Mouse (Mus musculus): ENCODE measurements around the gene Dhdds. TPM values are rescaled to one million over a fixed set of nuclear protein-coding genes. Genes with fewer than 3 reads are reported as not detected.

Dhdds gene
- polyA plus RNA-seq, 1 experiment from 2014 or later = 46.0 TPM

DNA sequence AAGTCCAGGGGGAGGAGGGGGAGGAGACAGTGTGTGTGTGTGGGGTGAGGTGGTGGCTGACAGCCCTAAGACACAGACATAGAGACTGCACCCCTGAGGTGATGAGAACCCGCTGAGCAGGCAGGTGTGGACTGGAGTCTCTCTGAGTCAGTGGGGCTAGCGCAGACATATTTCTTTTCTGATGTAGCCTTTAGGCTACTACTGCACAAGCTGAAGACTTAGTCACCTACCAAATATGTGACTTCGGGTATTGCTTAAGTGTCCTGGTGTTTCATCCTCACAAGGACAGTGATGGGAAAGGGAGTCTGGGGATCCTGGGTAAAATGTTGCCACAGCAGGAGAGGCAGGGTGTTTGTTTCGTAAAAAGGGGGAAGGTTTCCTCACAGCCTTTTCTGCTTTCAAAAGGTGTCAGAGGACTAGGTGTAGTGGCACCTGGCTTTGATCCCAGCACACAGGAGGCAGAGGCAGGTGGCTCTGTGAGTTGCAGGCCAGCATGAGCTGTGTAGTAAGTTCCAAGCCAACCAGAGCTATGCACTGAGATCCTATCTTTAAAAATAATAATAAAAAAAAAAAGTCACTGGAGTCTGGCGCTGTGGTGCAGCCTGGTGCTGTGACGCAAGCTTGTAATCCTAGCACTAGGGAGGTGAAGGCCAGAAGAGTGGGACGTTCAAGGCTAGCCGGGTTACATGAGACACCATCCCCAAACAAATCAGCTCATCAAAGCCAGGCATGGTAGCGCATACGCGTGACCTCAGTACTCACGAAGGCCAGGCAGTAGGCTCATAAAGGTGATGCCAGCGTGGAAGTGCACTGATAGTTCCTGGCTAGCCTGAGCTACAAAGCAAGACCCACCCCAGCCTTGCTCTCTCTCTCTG lies 60.1 kb downstream of the Dhdds start:
- Histone ChIP-seq H3K4me1 (replicated peaks) (no peaks in the 10 kb centered on the region), H3K4me3 (no peak overlapping the region), H3K36me3 (no peaks in the 10 kb centered on the region), H3K27me3 (no peaks in the 10 kb centered on the region), H3K27ac (replicated peaks) (no peak overlapping the region), H3K9me3 (no peaks in the 10 kb centered on the region), H3K4me2 (no peak overlapping the region), H3K9ac (no peak overlapping the region)
- no peak for ATAC-seq (ENCODE audit: low FRiP score, low read depth)
- WGBS = 87% methylated on average over 13 of the region's 13 CpGs

DNA sequence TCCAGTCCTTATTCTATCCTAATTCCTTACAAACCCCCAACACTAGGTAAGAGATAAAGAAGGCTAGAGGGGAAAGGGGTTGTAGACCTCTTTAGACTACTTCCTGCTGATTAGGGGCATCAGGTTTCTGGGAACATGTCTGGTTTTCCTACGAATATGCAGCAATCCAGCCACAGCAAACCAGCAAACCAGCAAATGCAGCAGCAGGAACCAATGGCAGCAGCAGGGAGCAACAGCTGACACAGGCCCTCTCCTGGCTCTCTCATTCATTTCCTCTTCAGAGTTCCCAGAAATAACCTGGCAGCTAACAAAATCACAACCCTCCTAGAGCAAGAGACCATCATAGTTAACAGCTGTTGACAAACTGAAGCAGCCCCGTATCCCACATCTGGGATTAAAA lies 62.6 kb downstream of the Dhdds start:
- WGBS = 68% methylated on average over 2 of the region's 2 CpGs
- ATAC-seq (ENCODE audit: low FRiP score, low read depth) = no peak
- H3K4me3 ChIP-seq = no peak overlapping the region
- no peaks in the 10 kb centered on the region for H3K4me1 ChIP-seq (replicated peaks)
- no peaks in the 10 kb centered on the region for H3K27me3 ChIP-seq
- H3K36me3 ChIP-seq = no peaks in the 10 kb centered on the region
- H3K27ac ChIP-seq (replicated peaks) = no peak overlapping the region
- no peaks in the 10 kb centered on the region for H3K9me3 ChIP-seq
- no peak overlapping the region for H3K4me2 ChIP-seq
- H3K9ac ChIP-seq = no peak overlapping the region

DNA sequence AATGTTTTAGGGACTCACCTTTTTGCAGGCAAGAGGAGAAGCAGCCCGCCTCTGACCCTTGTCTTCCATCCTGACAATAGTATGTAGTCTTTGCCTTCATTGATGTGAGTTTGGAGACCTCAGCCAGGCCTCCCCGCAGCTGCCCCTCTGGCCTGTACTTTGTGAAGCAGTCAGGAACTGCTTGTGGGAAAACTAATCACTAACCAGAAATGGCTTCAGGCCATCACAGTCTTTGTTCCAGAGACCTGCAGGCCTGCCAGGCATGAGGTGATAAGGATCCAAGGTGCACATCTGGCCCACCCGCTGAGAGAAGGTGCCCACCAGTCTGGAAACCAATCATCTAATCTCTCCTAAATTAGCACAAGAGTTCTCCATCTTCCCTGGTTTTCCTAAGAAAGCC lies 68.9 kb downstream of the Dhdds start:
- Histone ChIP-seq H3K27me3 (no peaks in the 10 kb centered on the region), H3K36me3 (no peaks in the 10 kb centered on the region), H3K4me2 (no peak overlapping the region), H3K4me3 (no peak overlapping the region), H3K27ac (replicated peaks) (no peak overlapping the region), H3K9ac (no peak overlapping the region), H3K4me1 (replicated peaks) (no peaks in the 10 kb centered on the region), H3K9me3 (no peaks in the 10 kb centered on the region)
- ATAC-seq (ENCODE audit: low FRiP score, low read depth) = no peak
- 80% methylated on average over 3 of the region's 3 CpGs for WGBS

DNA sequence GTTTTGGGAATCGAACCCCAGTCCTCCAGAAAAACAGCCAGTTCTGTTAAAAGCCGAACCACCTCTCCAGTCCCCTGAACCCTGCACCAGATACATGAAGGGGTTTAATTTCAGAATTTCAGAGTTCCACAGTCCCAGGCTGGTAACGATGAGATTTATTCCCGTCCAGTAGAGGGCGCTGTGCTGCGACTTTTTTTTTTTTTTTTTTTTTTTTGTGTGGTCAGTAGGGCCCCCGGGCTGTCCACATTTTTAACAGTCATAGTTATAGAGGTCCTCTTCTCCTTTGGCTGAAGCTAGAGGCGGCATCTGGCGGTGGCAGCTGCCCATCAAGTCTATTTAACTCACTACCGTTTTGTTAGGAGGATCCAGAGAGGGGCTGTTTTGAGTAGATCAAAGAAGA lies 69.4 kb downstream of the Dhdds start:
- Histone ChIP-seq H3K27ac (replicated peaks) (no peak overlapping the region), H3K4me2 (no peak overlapping the region)
- 16% methylated on average over 10 of the region's 10 CpGs for WGBS

DNA sequence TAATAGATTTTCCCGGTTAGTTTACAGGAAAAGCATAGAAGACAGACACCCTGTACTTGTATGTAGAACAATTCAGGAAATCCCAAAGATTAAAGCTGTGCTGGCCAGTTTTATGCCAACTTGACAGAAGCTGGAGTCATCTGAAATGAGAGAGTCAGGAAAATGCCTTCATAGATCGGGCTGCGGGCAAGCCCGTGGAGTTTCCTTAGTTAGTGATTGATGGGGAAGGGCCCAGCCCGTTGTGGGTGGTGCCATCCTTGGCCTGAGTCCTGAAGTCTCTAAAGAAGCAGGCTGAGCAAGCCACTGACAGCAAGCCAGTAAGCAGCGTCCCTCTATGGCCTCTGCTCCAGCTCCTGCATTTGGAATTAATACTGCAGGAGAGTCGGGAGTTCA lies 71.4 kb downstream of the Dhdds start:
- H3K27me3 ChIP-seq = no peaks in the 10 kb centered on the region
- H3K36me3 ChIP-seq = no peaks in the 10 kb centered on the region
- H3K9me3 ChIP-seq = no peaks in the 10 kb centered on the region
- no peaks in the 10 kb centered on the region for H3K4me1 ChIP-seq (replicated peaks)
- H3K4me3 ChIP-seq = no peak overlapping the region
- H3K9ac ChIP-seq = no peak overlapping the region
- WGBS = 37% methylated on average over 7 of the region's 7 CpGs
- no peak overlapping the region for H3K27ac ChIP-seq (replicated peaks)
- no peak for ATAC-seq (ENCODE audit: low FRiP score, low read depth)
- H3K4me2 ChIP-seq = no peak overlapping the region

More for the DNA sequence above, 69.4 kb downstream of the Dhdds start:
- Histone ChIP-seq H3K9me3 (no peaks in the 10 kb centered on the region), H3K27me3 (no peaks in the 10 kb centered on the region), H3K36me3 (no peaks in the 10 kb centered on the region), H3K4me1 (replicated peaks) (no peaks in the 10 kb centered on the region), H3K9ac (no peak overlapping the region), H3K4me3 (no peak overlapping the region)
- no peak for ATAC-seq (ENCODE audit: low FRiP score, low read depth)

DNA sequence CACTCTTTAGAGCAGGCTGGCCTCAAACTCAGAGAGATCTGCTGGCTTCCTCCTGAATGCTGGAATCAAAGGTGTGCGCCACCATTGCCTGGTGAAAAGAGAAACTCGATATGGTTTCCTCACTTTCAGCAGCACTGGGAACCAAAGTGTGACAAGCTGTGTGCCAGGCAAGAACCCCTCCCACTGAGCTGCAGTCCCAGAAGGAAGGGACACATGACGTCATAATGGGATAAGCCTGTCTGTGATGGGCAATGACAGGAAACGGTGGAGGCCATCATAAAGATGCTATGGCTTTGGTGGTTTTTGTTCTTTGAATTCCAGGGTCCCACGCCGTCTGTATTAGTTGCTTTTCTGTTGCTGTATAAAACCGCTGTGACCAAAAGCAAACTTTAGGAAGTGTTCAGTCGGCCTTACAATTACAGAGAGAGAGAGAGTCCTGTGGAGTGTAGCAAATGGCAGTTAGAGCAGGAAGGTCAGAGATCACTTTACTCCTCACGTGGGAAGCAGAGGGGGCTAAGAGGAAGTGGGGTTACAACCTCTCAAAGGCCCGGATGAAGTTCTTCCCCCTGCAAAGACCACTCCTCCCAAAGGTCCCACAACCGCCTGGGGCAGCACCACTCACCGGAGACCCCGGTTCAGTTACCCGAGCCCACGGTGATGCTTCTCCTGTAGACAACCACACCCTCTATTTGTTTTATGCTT lies 72.0 kb downstream of the Dhdds start:
- no peaks in the 10 kb centered on the region for H3K4me1 ChIP-seq (replicated peaks)
- H3K36me3 ChIP-seq = no peaks in the 10 kb centered on the region
- no peak overlapping the region for H3K4me2 ChIP-seq
- H3K9me3 ChIP-seq = no peaks in the 10 kb centered on the region
- no peak overlapping the region for H3K27ac ChIP-seq (replicated peaks)
- H3K4me3 ChIP-seq = no peak overlapping the region
- no peak for ATAC-seq (ENCODE audit: low FRiP score, low read depth)
- WGBS = 59% methylated on average over 15 of the region's 15 CpGs
- no peaks in the 10 kb centered on the region for H3K27me3 ChIP-seq
- no peak overlapping the region for H3K9ac ChIP-seq

DNA sequence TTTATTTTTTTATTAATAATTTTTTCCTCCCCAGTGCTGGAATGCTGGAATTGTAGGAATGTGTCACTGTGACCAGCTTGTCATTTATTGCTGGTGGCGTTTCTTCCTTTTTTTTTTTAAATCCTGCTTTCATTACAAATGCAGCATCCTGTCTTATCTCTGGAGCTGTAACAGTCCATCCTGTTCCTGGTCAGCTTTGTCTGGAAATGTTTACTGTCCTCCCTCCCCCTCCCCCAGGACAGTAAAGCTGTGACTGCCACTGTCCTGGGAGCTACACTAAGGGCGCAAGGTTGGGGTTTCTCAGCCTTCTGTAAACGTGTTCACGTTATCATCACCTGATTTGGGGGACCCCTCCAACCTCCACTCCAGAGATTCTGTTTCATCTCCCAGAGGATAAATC lies 75.5 kb downstream of the Dhdds start:
- Histone ChIP-seq H3K27me3 (no peaks in the 10 kb centered on the region), H3K27ac (replicated peaks) (no peak overlapping the region), H3K4me2 (no peak overlapping the region), H3K4me3 (no peak overlapping the region), H3K36me3 (no peaks in the 10 kb centered on the region), H3K9ac (no peak overlapping the region), H3K9me3 (no peaks in the 10 kb centered on the region), H3K4me1 (replicated peaks) (no peaks in the 10 kb centered on the region)
- ATAC-seq (ENCODE audit: low FRiP score, low read depth) = no peak
- WGBS = 79% methylated on average over 4 of the region's 4 CpGs

DNA sequence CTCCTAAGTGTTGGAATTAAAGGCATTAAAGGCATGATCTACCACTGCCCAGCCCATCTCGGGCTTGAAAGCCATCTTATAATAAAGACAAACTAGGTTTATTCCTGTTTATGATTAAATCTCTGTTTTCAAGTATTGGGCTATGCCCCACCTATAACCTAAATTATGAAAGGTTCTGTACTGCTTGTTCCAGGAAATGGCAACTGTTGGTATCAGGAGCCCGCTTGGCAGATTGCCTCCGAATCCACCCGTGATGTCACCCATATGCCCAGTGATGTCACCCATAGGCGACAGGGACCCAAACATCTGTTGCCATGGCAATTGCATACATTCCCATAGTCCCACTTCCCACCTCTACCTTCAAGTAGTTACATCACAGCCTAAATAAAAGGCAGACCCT lies 77.0 kb downstream of the Dhdds start:
- H3K4me1 ChIP-seq (replicated peaks) = no peaks in the 10 kb centered on the region
- no peak overlapping the region for H3K27ac ChIP-seq (replicated peaks)
- H3K36me3 ChIP-seq = no peaks in the 10 kb centered on the region
- no peaks in the 10 kb centered on the region for H3K27me3 ChIP-seq
- no peak overlapping the region for H3K9ac ChIP-seq
- H3K4me3 ChIP-seq = no peak overlapping the region
- no peak overlapping the region for H3K4me2 ChIP-seq
- ATAC-seq (ENCODE audit: low FRiP score, low read depth) = no peak
- no peaks in the 10 kb centered on the region for H3K9me3 ChIP-seq
- 90% methylated on average over 5 of the region's 5 CpGs for WGBS

Other genes with a start within 250 kb of the Dhdds start
- gene Arid1a, start 244.1 kb downstream of the Dhdds start, polyA plus RNA-seq (2015; fragmentation: Nextera tagmentation; extraction: Ambion mirVana) = 30.0 and 31.2 TPM in 2 replicates
- 25.0 and 25.6 TPM in 2 replicates for gene Rps6ka1, start 113.1 kb downstream of the Dhdds start, polyA plus RNA-seq (2015; fragmentation: Nextera tagmentation; extraction: Ambion mirVana)
- 1,020 and 1,026 TPM in 2 replicates for gene Hmgn2, start 32.3 kb downstream of the Dhdds start, polyA plus RNA-seq (2015; fragmentation: Nextera tagmentation; extraction: Ambion mirVana)
- 0.16 and 0.22 TPM in 2 replicates for gene Lin28a, start 17.9 kb upstream of the Dhdds start, polyA plus RNA-seq (2015; fragmentation: Nextera tagmentation; extraction: Ambion mirVana)
- gene Zfp683, start 52.9 kb upstream of the Dhdds start, polyA plus RNA-seq (2015; fragmentation: Nextera tagmentation; extraction: Ambion mirVana) = not detected in 2 replicates
- 4.3 and 4.6 TPM in 2 replicates for gene Crybg2, start 59.9 kb upstream of the Dhdds start, polyA plus RNA-seq (2015; fragmentation: Nextera tagmentation; extraction: Ambion mirVana)
- gene Cd52, start 94.2 kb upstream of the Dhdds start, polyA plus RNA-seq (2015; fragmentation: Nextera tagmentation; extraction: Ambion mirVana) = 2.3 and 9.0 TPM in 2 replicates
- 17.1 and 21.3 TPM in 2 replicates for gene Ubxn11, start 101.7 kb upstream of the Dhdds start, polyA plus RNA-seq (2015; fragmentation: Nextera tagmentation; extraction: Ambion mirVana)
- 425 and 442 TPM in 2 replicates for gene Sh3bgrl3, start 127.9 kb upstream of the Dhdds start, polyA plus RNA-seq (2015; fragmentation: Nextera tagmentation; extraction: Ambion mirVana)
- 18.8 and 22.1 TPM in 2 replicates for gene Cep85, start 186.2 kb upstream of the Dhdds start, polyA plus RNA-seq (2015; fragmentation: Nextera tagmentation; extraction: Ambion mirVana)
- gene Gm7534, start 202.1 kb upstream of the Dhdds start, polyA plus RNA-seq (2015; fragmentation: Nextera tagmentation; extraction: Ambion mirVana) = not detected in 2 replicates
- gene Catsper4, start 226.5 kb upstream of the Dhdds start, polyA plus RNA-seq (2015; fragmentation: Nextera tagmentation; extraction: Ambion mirVana) = 0.13 and 0.34 TPM in 2 replicates
- gene Cnksr1, start 237.5 kb upstream of the Dhdds start, polyA plus RNA-seq (2015; fragmentation: Nextera tagmentation; extraction: Ambion mirVana) = 0.10 and 0.30 TPM in 2 replicates
- 0.48 and 0.64 TPM in 2 replicates for gene E130218I03Rik, start 242.7 kb upstream of the Dhdds start, polyA plus RNA-seq (2015; fragmentation: Nextera tagmentation; extraction: Ambion mirVana)
- 13.3 and 13.8 TPM in 2 replicates for gene Zfp593, start 244.7 kb upstream of the Dhdds start, polyA plus RNA-seq (2015; fragmentation: Nextera tagmentation; extraction: Ambion mirVana)
- 0.52 and 0.83 TPM in 2 replicates for gene Gm30191, start 246.0 kb upstream of the Dhdds start, polyA plus RNA-seq (2015; fragmentation: Nextera tagmentation; extraction: Ambion mirVana)

All from hindbrain, embryonic 15.5 days (tissue).